Mouse (Mus musculus) CH12.LX (cell line): ENCODE data around the gene Zxdc. TPM values are rescaled to one million over a fixed set of nuclear protein-coding genes. Genes with fewer than 3 reads are reported as not detected.

ENCODE experiments used
- DNase-seq: peaks from one replicate; pipeline ENCODE4 v3.0.0-alpha.2; 2013; ENCODE audit errors: extremely low read depth
- H3K27ac ChIP-seq: 2 replicates; pipeline ENCODE4 v1.5.1; 2012; ENCODE audit warnings: low read depth, mild to moderate bottlenecking, control low read depth, moderate library complexity; ENCODE audit not compliant: insufficient read depth
- H3K27me3 ChIP-seq: replicated peaks from 2 replicates; pipeline ENCODE3; 2012; ENCODE audit warnings: inconsistent platforms
- H3K36me3 ChIP-seq, 2 experiments: replicated peaks in 1 of 2; 2 replicates each; pipeline versions ENCODE3 to v1.6.1; 2012; ENCODE audit warnings: inconsistent platforms in 1 of 2, low read length in 1 of 2, mild to moderate bottlenecking in 1 of 2, mixed read lengths in 1 of 2, moderate library complexity in 1 of 2; ENCODE audit not compliant: control insufficient read depth in 1 of 2, insufficient read depth in 1 of 2
- H3K4me1 ChIP-seq, 2 experiments: 2 replicates each; pipeline ENCODE4 v1.6.1; 2012; ENCODE audit warnings: inconsistent platforms in 1 of 2, moderate library complexity in 1 of 2; ENCODE audit not compliant: insufficient read depth in 2 of 2, control insufficient read depth in 1 of 2
- H3K4me2 ChIP-seq: 2 replicates; pipeline ENCODE4 v1.6.1; 2012; ENCODE audit warnings: low read depth, mild to moderate bottlenecking, control low read depth; ENCODE audit not compliant: poor library complexity, insufficient read depth, severe bottlenecking
- H3K4me3 ChIP-seq, 3 experiments: fragments of 150-350 bp in 1 of 3; sonication (generic) in 1 of 3; replicated peaks in 1 of 3; 2 replicates each; pipeline versions ENCODE3 to v1.5.1; 2011 to 2012; ENCODE audit warnings: low read depth in 2 of 3, low read length in 2 of 3, mild to moderate bottlenecking in 2 of 3, moderate library complexity in 2 of 3, control low read depth in 1 of 3, improper control_type of control experiment in 1 of 3, inconsistent platforms in 1 of 3, mixed read lengths in 1 of 3; ENCODE audit not compliant: poor library complexity in 1 of 3
- H3K79me2 ChIP-seq: replicated peaks from 2 replicates; pipeline ENCODE4 v1.6.1; 2012; ENCODE audit warnings: mild to moderate bottlenecking, moderate library complexity; ENCODE audit not compliant: control insufficient read depth, poor library complexity, insufficient read depth, severe bottlenecking; ENCODE audit errors: extremely low read depth
- H3K9ac ChIP-seq: 2 replicates; pipeline ENCODE4 v1.6.1; 2012; ENCODE audit warnings: low read depth, mild to moderate bottlenecking, control low read depth, moderate library complexity; ENCODE audit not compliant: insufficient read depth
- H3K9me3 ChIP-seq: replicated peaks from 2 replicates; pipeline ENCODE3; 2012; ENCODE audit warnings: low read length, inconsistent platforms, mixed read lengths
- BHLHE40 ChIP-seq: IDR thresholded peaks from 2 replicates; pipeline ENCODE4 v1.6.1; 2011; ENCODE audit warnings: mild to moderate bottlenecking, low read depth, low read length, improper control_type of control experiment
- ELF1 ChIP-seq: IDR thresholded peaks from 2 replicates; pipeline ENCODE4 v1.6.1; 2014; ENCODE audit warnings: low read depth, mild to moderate bottlenecking, inconsistent platforms, low read length, improper control_type of control experiment
- GABPA ChIP-seq: IDR thresholded peaks from 2 replicates; pipeline ENCODE4 v1.6.1; 2012; ENCODE audit warnings: low read depth, low read length, improper control_type of control experiment, inconsistent platforms; ENCODE audit not compliant: insufficient replicate concordance
- MAFK ChIP-seq: IDR thresholded peaks from 2 replicates; pipeline ENCODE4 v1.6.1; 2011; ENCODE audit warnings: low read length, improper control_type of control experiment; ENCODE audit not compliant: insufficient replicate concordance
- MEF2A ChIP-seq: IDR thresholded peaks from 2 replicates; pipeline ENCODE4 v1.6.1; 2014; ENCODE audit warnings: low read depth, mild to moderate bottlenecking, inconsistent platforms, low read length, improper control_type of control experiment, borderline replicate concordance
- NRF1 ChIP-seq: IDR thresholded peaks from 2 replicates; pipeline ENCODE4 v1.6.1; 2014; ENCODE audit warnings: low read depth, mild to moderate bottlenecking, inconsistent platforms, low read length, improper control_type of control experiment, moderate library complexity
- POLR2A ChIP-seq: IDR thresholded peaks from 2 replicates; pipeline ENCODE4 v1.6.1; 2011; ENCODE audit warnings: low read depth, mild to moderate bottlenecking, improper control_type of control experiment, low read length
- POLR2AphosphoS2 ChIP-seq: IDR thresholded peaks from 2 replicates; pipeline ENCODE4 v1.6.1; 2011; ENCODE audit warnings: low read depth, low read length, improper control_type of control experiment
- TBP ChIP-seq: conservative IDR thresholded peaks from 2 replicates; pipeline ENCODE4 v1.6.1; 2011; ENCODE audit warnings: low read depth, low read length, improper control_type of control experiment
- USF1 ChIP-seq: IDR thresholded peaks from 2 replicates; pipeline ENCODE4 v1.6.1; 2014; ENCODE audit warnings: low read depth, mild to moderate bottlenecking, inconsistent platforms, low read length, improper control_type of control experiment
- ZNF384 ChIP-seq: IDR thresholded peaks from 2 replicates; pipeline ENCODE4 v1.6.1; 2012; ENCODE audit warnings: low read depth, low read length, improper control_type of control experiment, inconsistent platforms
- dilution Hi-C: fragments of 300-500 bp; cut with MboI; formaldehyde crosslinking; loops from 2 replicates; pipeline ENCODE4 v1.14.3; 2020; ENCODE audit warnings: low sequenced_read_pairs; ENCODE audit not compliant: extremely low pct_unique_long_range_greater_than_20kb, extremely low pct_ligation_motif_present
- in situ Hi-C: fragments of 300-500 bp; cut with MboI; formaldehyde crosslinking; loops from 3 replicates; pipeline ENCODE4 v1.14.3; 2019; ENCODE audit warnings: low sequenced_read_pairs, low pct_ligation_motif_present, low pct_unique_long_range_greater_than_20kb, mixed read lengths
- polyA plus RNA-seq: library from polyadenylated mRNA; unstranded; fragments of >175 nt; gene quantifications from 2 replicates; pipeline ENCODE4 v1.2.1, GENCODE M21; 2012; ENCODE audit warnings: low read depth; ENCODE audit not compliant: insufficient read length
- total RNA-seq, 2 experiments: library from RNA; depleted of rRNA; stranded (reverse); fragments of 300-350 nt in 1 of 2; fragments of >200 nt in 1 of 2; gene quantifications; 2 replicates each; pipeline ENCODE4 v1.2.3; 2012 to 2014

Gene Zxdc
- total and polyA plus RNA-seq, 3 experiments, result 4.7 to 8.3 (median 5.2) TPM

DNA sequence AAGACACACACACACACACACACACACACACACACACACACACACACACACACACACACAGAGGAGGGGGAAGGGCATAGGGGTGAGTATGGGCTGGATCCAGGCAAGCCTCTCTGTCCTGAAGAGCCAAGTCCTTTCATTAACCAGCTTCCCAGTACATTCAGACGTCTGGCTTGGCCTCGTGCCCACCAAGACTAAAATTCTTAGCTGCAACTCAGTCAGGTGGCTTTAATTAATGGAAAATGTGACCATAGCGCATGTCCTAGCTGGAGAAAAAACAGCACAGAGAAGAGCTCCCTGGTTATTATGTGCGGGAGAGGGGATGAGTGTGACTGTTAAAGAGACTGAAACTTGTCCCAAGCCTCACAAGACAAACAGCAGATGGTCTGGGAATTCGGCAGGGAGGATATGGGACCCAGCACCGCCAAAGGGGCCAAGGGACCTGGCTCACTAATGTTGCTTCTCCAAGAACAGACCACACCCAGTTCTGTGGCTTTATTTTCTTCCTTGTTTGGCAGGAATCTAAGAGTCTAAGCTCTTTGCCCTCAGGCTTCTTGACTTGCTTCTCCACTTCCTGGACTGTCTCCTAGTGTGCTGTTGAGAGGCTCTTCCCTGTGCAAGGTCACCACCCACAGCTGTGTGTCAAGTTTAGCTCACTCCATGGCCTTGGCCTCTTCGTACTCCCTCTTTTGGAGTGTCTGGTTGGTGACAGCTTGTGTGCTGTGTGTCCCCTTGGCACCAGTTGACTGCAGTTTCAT, 9.1 kb upstream of the Zxdc start:
- no peak overlapping the region for H3K4me3 ChIP-seq
- TF ChIP-seq ZNF384 (no peak), BHLHE40 (0 out of 2 replicates have a peak, but pooled peaks have one; percentile 18)
- no peak overlapping the region for H3K27ac ChIP-seq
- peaks cover 50% of the 10 kb centered on the region for H3K27me3 ChIP-seq
- in situ Hi-C loops (no loop called here), dilution Hi-C loops (no loop called here)
- H3K4me1 ChIP-seq, result peaks cover 0 to 4% of the 10 kb centered on the region in 2 experiments; a peak in 1 of 4 replicates
- H3K4me2 ChIP-seq, result no peak overlapping the region
- no peak for DNase-seq
- H3K9ac ChIP-seq, result no peak overlapping the region
- H3K36me3 ChIP-seq, result no peaks in the 10 kb centered on the region
- no peaks in the 10 kb centered on the region for H3K9me3 ChIP-seq
- H3K79me2 ChIP-seq, result no peaks in the 10 kb centered on the region

DNA sequence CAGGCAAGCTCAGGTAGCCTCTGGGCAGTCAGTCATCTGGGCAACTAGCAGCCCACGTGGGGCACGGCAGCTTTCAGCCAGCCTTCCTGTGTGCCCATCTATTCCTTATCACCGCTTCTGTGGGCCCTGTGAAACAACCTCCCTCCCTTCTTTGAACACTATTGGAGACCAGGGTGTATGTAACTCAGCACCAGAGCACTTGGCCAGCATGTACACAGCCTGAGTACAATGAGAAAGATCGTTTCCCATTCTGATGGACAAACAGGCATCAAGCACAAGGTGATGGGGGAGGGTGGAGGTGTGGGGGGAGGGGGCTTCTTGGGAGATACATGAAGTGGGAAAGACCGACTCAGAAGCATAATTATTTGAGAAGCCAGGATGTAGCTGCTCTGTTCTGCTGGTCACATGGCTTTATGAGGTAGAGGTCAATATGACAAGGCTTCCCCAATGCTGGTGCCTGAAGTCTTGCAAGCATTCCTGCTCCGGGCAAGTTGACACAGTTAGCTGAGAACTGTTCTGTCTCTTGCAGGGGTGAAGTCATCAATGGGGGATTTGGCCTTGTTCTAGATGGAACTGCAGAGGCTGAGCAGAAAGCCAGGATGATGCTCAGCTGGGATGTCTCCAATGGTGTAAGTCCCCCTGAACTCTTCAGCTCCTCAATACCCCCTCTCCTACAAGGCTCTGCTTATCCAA, 8.2 kb upstream of the Zxdc start:
- Histone ChIP-seq H3K79me2 (no peaks in the 10 kb centered on the region), H3K4me3 (no peak overlapping the region), H3K27me3 (peaks cover 41% of the 10 kb centered on the region), H3K4me1 (peaks cover 0 to 4% of the 10 kb centered on the region in 2 experiments; a peak in 1 of 4 replicates), H3K9ac (no peak overlapping the region), H3K27ac (no peak overlapping the region), H3K4me2 (no peak overlapping the region), H3K9me3 (no peaks in the 10 kb centered on the region), H3K36me3 (no peaks in the 10 kb centered on the region)
- TF ChIP-seq GABPA (no peak), ELF1 (no peak), POLR2A (no peak), MEF2A (no peak), NRF1 (no peak), USF1 (no peak), MAFK (no peak), TBP (no peak)
- dilution Hi-C loops, result no loop called here
- no peak for DNase-seq
- in situ Hi-C loops, result no loop called here

- DNase-seq, result no peak
- peaks cover 22% of the 10 kb centered on the region for H3K27me3 ChIP-seq
- no peak overlapping the region for H3K27ac ChIP-seq
- in situ Hi-C loops, result no loop called here
- no peak for TF ChIP-seq POLR2AphosphoS2
- H3K4me2 ChIP-seq, result no peak overlapping the region
- no peaks in the 10 kb centered on the region for H3K79me2 ChIP-seq
- no peak overlapping the region for H3K9ac ChIP-seq
- no peaks in the 10 kb centered on the region for H3K36me3 ChIP-seq
- dilution Hi-C loops, result no loop called here
- H3K4me3 ChIP-seq, result no peak overlapping the region
- H3K4me1 ChIP-seq, result peaks cover 0 to 4% of the 10 kb centered on the region in 2 experiments; a peak in 1 of 4 replicates
- H3K9me3 ChIP-seq, result no peaks in the 10 kb centered on the region
Measured at GRCm38 (mm10) chr6:90363301-90363700, 6.0 kb upstream of the Zxdc start.
